Mouse (Mus musculus) ES-CJ7 (cell line): ENCODE results near the gene Abcc4.
A peak's percentile ranks its signal among the peaks of the same experiment; 100 is the strongest.

Experiments
- DNase-seq: peaks from one replicate; pipeline ENCODE4 v3.0.0; 2011; ENCODE audit warnings: low read depth, low spot score

Abcc4 gene

DNA sequence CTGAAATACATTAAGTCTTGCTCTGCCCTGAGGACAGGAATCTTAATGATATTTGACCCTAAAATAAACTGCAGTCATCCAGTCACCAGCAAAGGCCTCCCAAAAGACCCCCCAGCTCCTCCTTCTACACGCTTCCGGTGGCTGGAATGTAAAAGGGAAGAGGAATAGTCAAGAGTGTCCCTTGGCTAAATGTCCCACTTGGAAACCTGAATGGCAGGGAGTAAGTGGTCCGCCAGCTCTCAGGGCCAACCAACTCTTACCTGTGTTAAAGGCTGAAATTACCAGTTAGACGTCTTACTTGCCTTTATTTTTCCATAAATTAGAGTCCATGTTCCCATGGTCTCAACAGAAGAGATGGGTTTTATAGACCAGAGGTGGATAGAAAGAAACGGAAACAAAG, 6.9 kb upstream of the Abcc4 start:
- DNase-seq: peak; percentile 77

DNA sequence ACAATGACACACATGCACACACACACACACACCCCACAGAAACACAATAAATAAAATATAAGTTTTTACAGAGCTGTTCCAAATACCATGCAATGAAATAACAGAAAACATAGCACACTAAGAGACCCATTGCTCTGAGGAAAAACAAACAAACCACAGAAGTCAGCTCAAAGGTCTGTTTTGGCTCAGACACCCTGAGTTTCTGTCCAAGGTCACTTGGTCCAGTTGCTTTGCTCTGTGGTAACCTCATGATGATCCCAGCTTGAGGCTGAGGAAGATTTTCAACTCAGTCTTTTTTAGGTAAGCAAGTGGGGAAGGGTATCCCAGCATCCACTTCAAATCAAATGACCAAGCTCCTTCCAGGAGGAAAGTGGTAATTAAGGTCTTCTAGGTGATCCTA, 4.9 kb upstream of the Abcc4 start:
- no peak for DNase-seq

DNA sequence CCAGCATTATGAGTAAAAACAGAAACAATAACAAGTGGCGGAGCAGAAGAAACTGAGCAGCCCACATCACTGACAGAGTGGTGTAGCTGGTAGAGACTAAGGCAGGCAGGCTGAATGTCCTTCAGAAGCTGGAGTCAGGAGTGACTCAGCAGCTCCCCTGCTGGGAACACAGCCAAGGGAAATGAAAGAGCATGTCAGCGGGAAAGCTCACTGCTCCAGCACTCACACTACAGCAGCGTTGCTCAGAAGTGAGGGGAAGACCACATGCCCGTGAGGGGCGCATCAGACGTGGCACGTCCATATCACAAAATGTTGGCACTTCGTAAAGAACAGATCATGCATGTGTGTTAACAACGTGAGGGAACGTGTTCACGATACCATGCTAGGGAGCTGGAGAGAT, 3.7 kb upstream of the Abcc4 start:
- DNase-seq: peak; percentile 94

DNA sequence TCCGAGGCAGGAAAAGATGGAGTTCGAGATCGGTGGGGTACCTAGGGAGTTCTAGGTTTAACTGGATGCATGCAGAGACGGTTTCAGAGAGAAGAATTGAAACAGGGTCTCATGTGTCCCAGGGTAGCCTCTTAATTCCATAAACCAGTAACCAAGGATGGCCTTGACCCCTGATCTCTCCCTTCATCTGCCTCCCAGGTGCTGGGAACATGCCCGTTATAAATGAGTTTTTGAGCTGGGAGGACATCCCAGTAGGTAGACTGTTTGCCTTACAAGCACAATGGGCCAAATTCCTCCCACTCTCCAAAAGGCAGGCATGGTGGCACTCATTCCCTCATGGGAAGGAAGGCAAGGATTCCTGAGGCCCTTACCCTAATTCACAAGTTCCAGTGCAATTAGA, 2.1 kb upstream of the Abcc4 start:
- no peak for DNase-seq

DNA sequence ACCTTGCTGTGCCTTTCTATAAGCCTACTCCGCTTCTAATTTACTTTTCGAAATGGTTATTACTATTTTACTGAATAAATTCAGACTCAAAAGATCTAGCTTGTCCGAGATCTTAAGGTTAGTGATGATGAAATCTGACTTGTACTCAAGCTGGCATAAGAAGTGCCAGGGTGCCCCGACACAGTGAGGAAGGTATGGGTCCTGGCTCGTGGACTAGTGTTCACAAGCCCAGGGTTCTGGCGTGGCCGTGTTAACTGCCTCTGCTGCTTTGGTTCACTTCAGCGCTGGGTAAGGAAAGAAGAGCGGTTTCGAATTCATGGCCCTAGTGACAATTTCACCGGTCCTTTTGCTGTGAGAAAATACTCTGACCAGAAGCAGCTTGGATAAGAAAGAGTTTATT, 943 bp upstream of the Abcc4 start:
- no peak for DNase-seq

DNA sequence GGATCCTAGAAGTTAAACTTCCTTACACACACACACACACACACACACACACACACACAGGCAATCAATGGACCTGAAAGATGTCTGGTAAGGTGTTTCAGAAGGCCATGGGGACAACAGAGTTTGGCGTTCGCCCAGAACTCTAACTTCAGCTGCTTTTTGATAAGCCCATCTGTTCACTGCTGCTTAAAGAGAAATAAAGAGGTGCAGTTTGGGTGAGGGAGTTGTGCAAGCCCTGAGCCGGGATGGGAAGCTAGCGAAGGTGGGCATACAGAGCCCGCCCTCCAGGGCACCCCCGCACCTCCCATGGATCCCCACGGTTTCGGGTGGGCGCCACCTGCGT, 583 bp downstream of the Abcc4 start:
- no peak for DNase-seq

DNA sequence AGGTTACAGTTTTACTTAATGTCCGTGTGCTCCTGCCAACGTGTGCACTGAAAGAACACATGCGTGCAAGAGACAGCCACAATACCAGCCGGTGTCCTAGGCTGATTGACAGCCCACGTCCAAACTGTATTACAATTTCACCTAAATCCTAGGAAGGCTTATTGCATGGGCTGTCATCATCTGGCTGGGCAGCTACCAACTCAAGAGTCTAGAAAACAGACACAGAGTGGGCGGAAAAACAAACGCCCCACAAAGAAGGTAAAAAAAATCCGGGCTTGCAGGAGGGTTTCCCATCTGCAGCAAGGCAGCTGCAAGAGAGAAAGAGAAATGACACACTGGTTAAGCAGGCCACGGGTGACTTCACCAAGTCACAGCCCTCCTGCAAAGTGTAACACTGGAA, 2.7 kb downstream of the Abcc4 start:
- DNase-seq: no peak

DNA sequence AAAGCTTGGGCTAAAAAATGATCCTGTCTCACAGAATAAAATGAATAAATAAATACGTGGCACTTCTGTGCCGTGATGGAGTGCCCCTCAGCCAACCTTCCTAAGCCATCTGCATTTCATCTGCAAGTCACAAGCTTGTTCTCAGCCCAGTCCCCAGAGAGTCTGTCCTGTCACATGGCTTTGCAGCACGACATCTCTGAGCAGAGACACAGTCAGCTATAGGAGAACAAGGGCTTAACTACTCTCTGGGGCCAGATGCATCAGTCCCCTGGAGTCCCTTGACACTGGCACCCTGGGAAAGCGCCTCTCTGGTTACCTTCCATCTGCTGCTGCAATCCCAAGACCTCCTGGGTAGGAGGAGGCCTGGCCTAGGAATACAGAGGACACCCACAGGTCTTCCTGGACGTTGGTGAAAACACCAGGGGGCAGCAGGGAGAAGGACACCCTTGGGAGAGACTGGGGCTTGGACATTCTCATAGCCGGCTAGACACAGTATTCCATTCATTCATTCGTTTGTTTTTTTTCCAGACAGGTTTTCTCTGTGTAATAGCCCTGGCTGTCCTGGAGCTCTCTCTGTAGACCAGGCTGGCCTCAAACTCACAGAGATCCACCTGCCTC, 3.9 kb downstream of the Abcc4 start:
- no peak for DNase-seq

DNA sequence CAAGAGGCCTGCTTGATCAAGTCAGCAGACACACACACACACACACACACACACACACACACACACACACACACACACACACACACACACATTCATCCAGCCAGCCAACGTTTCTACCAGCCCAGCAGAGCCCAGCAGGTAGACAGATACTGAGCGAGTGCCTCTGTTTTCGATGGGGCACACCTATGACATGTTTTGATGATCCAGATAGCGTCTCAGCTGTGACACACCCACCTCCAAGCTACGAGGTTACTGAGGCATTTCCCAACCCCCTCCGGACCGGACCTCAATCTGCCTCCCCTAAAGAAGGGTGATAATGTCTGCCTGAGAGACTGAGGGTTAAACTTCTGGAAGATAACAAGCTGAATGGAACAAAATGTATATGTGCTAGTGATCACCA, 5.4 kb downstream of the Abcc4 start:
- no peak for DNase-seq

DNA sequence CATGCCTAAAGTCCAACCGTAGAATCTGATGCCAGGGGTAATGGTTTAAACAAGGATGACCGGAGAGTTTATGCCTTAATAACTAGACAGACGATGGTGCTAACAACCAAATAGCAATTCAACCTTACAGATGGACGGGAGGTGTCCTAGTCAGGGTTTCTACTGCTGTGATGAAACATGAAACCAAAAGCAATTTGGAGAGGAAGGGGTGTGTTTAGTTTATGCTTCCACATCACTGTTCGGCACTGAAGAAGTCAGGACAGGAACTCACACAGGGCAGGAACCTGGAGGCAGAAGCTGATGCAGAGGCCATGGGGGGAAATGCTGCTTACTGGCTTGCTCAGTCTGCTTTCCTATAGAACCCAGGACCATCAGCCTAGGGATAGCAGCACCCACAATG, 6.1 kb downstream of the Abcc4 start:
- no peak for DNase-seq

DNA sequence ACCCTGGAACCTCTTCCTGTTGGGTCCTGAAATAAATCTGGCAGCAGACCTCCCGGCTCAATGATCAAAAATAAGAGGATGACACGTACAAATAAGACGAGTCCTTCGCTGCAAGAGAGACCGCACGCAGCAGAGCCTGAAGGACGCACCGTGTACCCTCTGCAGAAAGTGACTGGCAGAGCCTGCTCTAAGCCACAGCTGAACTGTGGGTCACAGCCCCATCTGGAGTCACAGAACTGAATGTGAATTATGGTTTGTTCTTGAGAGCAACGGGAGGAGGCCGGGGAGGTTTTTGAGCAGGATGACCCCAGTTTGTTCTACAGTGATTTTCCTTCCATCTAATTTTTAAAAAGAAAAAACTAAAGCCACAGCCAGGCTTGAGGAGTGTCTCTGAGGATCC, 6.5 kb downstream of the Abcc4 start:
- no peak for DNase-seq

DNA sequence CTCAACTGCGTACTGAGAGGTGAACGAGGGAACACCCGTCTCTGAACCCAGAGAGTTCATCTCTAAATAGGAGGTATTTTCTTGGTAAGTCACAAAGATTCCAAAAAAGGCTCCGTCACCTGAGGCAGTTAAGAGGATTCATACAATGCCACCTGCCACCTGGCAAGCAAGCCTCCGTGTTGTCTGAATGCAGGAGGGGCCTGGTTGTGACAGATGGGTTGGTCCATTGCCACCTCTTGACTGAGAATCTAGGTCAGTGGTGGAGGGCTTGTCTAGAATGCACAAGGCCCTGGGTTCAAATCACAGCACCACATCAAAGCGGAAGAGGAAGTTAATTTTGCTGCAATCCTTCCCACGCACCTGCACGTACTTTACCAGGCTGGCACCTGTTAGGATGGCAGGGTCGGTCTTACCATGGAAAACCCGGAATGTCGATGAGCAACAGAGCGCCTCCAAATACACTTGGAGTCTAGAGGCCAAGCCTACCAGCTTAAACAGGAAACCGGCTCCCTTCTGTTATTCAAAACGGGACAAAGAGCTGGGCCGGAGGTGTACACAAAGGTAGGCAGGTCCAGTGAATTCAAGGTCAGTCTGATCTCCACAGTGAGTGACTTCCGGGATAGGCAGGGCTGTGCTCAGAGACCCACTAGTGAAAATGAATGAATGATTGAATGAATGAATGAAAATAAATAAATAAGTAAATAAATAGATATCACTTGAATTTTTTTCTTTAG, 9.3 kb downstream of the Abcc4 start:
- peak; percentile 97 for DNase-seq

DNA sequence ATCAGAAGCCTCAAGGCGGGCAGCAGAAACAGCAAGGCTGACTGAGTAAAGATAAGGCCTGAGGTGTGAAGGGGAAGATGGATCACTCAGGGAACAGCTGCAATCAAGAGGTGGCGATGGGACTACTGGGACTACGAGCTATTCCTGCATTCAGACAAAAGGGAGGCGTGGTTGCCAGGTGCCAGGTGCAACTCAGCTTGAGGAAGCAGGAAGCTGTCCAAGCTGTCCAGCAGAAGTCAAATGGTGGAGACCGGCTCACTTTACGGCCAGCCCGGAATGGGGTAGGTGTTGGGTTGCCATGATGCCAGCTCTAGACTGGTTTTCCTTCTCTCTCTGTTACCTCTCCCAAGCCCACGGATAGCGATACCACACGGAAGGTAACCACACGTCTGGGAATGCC, 10.2 kb downstream of the Abcc4 start:
- peak; percentile 50 for DNase-seq

DNA sequence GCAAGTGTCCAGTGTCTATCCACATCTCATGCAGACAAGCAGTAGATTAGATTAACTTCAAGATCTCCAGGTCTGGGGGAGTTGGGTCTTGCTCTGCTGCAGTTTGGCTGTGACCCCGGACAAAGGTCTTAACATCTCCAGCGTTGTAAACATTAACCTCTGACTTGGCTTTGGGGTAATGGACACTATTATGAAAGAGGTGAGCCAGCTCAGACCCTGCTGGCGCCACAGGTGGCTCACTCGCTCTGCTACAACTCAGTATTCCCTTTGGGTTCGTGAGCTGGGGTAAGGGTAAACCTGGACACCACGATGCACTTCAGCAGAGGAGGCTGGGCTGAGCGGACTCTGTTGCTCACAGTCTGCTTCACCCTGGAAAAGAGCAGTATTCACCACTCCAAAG, 11.7 kb downstream of the Abcc4 start:
- no peak for DNase-seq

DNA sequence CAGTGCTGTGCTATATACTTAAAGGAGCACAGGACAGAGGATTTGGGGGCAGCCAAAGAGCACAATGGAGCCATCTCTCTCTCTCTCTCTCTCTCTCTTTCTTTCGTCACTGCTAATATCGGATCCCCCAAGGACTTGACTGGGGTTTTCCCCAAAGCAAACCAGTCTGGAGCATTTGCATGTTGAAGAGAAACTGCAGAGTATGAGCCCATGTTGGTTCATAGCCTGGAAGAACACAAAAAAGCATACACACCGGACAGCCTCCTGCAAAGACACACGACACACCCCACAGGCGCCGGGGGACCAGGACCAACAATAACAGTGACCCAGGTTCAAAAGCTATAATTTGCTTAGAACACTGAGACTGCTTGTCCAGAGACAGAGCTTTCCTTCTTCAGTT, 14.1 kb downstream of the Abcc4 start:
- no peak for DNase-seq

DNA sequence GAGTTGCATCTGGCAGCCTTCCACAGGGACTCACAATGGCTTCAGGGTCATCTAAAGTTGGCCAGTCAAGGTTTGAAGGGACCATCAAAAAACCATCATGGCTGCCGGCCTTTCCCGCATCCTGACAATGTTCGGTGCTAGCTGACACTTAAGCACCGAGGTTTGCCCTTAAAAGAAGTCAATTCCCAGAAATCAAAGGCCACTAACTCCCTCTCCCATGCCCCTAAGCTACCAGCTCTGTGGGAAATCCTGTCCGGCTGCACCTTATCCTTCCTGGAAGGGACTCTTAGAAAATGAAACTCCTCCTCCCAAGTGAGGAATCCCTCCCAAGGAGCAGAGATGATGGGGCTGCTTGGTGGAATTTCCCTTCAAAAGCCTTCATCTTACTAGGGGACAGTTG, 14.6 kb downstream of the Abcc4 start:
- DNase-seq: peak; percentile 42

DNA sequence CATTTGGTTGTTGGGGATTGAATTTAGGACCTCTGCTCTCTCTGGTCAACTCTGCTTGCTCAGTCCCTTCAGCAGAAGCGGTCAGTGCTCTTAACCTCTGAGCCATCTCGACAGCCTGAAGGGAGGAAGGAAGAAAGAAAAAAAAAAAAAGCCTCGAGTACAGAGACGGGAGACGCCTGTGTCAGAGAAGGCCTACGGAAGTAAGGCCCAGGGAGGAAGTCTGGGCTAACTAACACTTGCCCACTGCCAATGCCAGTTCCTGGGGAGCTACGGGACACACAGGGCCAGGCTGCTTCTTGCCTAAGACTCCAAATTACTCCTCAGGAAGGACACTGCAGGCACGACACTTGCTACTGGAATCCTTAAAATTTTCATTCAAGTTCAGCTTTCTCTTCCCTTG, 15.1 kb downstream of the Abcc4 start:
- no peak for DNase-seq

DNA sequence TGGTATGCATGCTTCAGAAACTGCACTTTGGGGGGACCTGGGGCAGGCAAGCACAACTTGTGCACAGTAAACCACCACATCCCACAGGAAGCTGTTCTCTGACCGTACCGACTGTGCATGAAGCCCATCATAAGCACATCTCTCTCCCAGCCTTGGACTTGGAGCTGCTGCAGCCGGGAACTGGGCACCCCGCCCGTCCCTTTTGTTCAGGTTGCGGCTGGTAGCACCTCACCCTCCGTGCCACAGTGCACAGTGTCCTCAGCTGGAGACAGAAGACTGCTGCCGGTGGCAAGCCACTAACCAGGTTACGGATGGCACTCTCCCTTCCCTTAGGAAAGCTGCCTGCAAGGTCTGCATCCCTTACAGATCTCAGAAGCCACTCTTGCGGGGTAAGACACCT, 15.7 kb downstream of the Abcc4 start:
- DNase-seq: no peak

DNA sequence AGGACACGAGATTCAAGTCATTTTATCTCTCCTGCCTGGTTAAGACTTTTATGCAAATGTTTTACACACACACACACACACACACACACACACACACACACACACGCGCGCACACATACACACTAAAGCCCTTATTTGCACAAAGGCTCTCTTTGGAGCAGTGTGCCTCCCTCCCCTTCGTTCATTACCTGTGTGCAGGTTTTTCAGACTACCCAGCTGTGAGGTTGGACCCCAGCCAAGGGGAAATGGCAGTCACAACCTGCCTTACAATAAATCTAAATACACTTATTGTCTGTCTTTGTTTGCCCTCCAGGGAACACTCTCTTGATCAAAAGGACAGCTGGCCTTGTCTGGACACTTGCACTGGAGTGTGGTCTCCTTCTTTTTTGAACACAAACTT, 17.4 kb downstream of the Abcc4 start:
- no peak for DNase-seq

DNA sequence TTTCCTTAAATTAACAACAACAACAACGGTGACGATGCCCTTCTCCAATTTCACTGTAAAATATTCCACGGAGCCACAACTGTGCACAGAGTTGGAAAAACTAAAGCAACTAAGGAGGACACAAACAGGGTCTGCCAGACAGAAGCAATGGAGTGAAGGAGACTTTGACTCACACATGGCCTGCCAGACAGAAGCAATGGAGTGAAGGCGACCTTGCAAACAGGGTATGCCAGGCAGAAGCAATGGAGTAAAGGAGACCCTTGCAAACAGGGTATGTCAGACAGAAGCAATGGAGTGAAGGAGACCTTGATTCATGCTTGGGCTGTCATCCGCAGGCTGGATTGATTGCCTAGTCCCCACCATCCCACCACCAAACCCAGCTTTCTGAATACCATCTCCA, 19.2 kb downstream of the Abcc4 start:
- DNase-seq: peak; percentile 81

DNA sequence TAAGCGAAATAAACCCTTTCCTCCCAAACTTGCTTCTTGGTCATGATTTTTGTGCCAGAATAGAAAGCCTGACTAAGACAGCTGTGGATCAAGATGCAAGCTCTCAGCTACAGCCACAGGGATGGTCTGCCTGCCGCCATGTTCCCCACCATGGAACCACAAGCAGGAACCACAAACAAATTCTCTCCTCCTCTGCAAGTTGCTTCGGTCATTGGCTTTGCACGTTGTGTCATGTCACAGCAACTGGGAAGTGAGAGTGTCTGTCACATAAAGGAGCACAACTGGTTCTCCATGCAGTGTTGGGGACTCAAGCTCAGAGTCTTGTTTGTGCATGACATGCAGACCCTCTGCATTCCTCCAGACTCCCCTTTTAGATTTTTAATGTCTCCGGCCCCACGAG, 20.4 kb downstream of the Abcc4 start:
- no peak for DNase-seq

DNA sequence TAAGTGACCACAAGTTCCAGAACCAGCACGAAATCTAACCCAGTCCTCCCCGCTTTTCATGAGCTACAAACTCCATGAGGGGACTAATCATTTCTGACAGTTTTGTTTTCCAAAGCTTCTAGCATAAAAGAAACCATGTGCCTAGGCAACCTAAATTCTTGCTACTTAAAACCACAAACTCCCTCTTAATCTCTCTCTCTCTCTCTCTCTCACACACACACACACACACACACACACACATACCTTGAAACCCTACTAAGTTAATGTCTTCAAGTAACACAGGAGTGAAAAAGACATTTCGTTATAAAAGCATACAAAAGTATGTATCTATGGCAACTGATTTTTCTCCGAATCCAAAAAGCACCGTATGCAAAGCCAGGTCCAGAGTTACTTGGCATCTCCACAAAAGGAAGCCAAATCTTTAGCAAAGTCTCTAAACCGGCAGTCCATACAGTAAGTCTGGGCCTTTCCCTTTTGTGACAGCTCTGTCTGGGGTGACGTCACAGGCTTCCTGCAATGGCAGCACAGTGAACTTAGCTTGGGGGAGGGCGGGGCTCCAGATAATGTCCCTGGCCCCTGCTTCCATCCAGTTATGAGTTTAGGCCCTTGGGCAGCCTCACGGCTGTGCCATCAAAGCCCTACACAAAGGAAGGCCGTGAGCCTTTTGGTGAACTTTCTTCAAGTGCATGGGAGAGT, 23.5 kb downstream of the Abcc4 start:
- DNase-seq: no peak

DNA sequence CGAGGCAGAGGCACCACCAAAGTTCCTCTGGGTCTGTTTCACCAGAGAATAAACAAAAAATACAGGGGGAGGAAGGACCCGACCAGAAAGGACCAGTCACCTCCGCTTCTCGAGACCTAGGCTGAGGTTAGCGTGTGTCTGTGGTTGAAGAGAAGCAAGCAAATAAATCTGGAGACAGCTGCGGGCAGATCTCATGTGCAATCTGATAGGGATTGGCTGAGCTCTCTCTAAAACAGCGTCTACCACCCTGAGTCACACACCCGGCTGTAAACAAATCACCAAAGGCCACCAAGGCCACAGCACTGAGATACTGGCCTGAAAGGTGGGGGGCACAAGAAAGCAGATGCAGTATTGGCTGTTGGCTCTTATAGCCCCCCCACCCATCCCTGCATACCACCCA, 24.9 kb downstream of the Abcc4 start:
- DNase-seq: no peak
